Mouse (Mus musculus) kidney, postnatal 10 days (tissue): ENCODE results near the gene Pawr.
"Not testable (repeated sequence)": the region's sequence is repeated elsewhere in the genome, so short reads cannot be mapped to it uniquely, and the experiment has no call there.

Experiments
- DNase-seq: peaks from one replicate; pipeline ENCODE4 v3.0.0; 2021; ENCODE audit warnings: mixed read lengths

Pawr gene

DNA sequence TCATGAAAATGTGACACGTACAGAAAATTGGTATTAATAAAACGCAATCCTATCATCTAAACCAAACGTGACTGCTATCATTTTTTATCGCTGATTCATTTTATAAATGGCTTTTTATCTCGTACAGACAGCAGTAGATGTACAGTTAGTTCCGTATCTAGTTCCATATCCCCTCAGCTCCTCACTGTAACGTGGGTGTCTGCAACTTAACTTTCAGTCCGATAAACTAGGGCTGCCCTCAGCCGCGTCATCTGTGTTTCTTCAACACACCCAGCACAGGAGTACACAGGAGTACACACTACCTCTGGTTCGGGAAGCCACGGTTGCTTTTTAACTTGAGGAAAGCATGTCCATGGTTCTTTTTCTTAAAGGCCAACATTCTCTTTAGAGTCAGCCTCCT, 63.3 kb downstream of the Pawr start:
- no peak for DNase-seq

DNA sequence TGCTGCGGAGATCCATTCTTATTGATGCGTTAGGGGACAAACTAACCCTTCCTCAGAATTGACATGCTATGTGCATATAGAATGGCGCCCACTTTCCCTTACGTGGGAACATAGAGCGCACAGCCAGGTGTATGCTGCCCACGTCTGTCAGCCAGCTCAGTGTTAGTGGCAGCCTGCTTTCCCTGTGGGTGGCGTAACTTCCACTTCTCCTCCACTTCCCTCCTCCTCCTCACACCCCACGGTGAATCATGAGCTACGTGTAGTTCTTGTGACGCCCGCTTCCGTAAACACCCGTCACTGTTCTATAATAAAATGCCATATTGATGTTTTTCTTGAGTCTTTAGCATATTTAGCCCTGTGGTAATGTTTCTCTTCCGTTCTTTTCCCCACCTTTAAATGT, 63.7 kb downstream of the Pawr start:
- DNase-seq: no peak

DNA sequence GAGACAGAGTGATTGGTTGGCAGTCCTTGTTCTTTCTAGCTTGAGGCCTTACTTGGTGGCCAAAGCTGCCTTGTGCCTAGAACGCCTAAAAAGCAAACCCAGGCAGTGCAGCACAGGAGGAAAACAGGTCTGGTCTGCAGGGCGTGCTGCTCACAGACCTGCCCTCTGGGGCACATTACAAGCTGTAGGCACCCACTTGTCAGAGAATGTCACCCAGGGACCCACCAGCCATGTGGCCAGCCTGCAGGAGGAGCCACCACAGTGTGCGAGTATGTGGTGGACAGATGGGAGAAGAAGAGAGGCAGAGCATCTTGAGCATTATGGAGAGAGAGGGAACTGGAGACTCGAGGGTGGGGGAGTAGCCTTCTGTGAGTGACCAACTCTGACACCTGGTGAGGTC, 70.8 kb downstream of the Pawr start:
- DNase-seq: no peak

DNA sequence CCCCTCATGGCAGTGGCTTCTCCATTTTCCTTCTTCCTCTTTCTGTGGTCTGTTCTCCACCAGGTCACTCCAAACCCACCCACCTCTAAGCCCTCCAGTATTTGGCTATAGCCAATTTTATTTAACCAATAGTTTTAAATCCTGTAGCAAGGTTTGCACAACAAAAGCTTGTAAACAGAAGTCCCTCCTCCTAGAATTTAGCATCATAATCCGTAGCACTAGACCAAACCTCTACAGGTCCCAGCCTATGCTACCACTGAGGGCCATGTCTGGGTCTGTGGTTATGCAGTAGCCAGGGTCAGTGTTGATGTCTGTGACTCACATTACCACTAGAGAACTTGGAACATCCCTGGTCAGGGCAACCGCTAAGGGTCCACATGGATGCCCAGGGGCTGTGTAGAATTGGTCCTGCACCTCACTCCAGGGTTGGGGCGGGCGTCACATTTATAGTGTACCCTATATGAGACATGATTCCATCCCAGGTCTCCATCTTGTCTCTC, 71.5 kb downstream of the Pawr start:
- no peak for DNase-seq

DNA sequence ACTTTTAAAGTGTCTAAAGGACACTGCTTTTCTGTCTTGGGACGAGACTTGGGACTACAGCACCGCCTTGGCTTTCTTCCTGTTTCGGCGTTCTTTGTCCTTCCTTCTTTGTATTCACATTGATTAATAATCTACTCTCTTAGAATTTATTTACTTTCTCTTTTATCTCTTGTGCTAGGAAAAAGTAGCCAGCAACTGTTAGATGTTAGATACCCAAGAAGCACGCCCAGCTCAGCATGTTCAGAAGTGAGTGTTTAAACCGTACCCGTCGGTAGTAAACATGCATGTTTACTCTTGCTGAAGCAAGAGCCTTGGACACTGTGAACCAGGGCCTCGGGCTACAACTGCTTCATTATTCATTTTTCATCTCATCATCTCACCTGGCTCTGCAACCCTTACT, 72.2 kb downstream of the Pawr start:
- DNase-seq: no peak

DNA sequence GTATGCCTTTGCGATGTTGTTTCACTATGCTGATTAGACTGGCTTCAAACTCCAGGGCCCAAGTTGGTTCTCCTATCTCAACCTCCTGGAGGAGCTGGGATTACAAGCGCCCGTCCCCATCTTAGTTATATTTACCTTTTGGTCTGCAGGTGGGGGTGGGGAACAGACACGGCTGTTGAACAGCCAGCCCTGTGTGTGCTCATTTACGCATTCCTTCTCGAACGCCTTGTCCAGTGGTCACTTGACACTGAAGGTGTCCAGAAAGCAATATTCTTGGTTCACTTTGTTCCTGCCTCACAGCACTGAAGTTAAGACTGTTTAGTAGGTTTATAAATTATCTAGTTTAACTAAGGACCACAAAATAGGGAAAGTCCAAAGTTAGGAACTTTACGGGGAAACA, 73.2 kb downstream of the Pawr start:
- no peak for DNase-seq

DNA sequence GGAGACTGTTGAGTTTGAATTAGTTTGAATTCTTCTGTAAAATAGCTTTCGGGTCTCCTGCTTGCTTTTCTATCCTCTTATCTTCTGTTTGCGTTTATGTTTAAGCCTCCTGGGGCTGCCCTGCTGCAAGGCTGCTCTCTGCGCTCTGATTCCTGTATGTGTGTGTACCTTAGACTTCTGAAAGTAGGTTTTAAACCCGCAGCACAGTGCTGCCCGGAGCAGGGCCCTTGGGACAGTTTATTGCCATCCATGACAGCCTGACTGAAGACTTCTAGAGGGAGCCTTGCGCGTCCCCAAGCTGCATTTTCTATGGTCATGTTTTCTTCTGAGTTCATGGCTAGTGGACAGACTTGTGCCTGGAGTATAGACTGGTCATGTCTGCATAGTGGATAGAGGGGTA, 74.0 kb downstream of the Pawr start:
- DNase-seq: no peak

DNA sequence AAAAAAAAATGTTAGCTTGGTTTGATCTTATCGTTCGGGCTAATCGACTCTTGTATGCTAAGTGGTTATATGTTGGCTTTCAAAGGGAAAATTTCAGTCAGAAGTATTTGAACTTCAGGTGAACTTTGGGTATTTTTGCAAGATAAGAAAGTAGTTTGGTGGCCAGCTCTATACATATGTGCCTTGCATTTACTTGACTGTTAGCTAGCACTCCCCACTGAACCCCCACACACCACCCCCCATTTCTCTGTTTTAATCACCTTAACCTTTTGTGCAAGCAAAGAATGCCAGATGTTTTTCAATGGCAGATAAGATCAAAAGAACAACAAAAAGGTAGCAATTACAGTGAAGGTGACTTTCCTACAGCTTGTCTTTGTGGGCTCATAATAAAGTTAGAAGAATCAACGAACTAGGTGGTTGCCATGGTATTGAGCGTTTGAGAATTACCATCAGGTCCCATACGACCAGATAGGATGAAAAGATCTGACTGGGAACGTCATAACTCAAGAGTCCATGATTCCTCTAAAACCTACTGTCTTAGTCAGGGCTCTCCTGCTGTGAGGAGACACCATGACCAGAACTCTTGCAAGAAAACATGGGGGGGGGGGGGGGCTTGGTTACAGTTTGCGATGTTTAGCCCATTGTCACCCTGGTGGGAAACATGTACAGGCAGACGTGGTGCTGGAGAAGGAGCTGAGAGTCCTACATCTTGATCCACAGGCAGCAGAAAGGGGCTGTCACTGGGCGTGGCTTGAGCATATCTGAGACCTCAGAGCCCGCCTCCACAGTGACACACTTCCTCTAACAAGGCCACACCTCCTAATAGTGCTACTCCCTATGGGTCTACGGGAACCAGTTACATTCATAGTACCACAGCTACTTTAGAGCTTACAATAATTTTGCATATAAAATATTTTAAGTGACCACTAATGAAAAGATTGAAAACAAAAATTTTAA, 75.2 kb downstream of the Pawr start:
- DNase-seq: no peak

DNA sequence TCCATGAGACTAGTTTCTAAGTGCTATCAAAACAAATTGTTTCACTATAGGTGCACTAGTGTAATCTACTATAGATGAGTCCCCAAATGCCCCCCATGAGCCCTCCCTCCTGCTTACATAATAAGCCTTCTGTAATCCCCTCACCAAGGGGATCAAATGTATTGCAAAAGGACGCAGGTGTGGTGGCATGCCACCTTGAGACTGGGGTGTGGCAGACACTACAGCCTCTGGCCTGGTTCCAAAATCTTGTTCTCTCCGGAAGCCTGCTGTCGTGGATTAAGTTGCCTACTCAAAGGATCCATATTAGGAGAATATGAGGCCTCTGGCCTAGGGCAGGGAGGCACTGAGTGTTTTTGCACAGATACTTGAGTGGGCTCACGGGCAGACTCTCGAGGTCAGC, 76.1 kb downstream of the Pawr start:
- no peak for DNase-seq

DNA sequence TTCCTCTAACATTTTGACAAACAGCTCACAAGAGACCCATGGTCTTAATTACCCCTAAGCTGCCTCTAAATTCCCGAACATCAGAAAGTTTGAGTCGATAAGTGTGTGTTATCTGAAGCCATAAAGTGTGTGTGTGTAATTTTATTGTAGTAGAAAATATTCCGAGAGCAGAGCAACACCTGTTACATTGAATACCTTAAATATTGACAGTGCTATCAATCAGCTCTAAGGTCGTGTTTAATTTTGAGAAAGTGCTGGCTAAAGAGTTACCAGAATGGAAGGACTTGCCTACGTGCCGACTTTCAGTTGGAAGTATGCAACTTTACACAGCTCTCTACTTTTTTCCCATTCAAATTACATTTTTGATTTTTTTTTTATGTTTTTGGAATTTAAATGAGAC, 76.5 kb downstream of the Pawr start:
- DNase-seq: no peak

DNA sequence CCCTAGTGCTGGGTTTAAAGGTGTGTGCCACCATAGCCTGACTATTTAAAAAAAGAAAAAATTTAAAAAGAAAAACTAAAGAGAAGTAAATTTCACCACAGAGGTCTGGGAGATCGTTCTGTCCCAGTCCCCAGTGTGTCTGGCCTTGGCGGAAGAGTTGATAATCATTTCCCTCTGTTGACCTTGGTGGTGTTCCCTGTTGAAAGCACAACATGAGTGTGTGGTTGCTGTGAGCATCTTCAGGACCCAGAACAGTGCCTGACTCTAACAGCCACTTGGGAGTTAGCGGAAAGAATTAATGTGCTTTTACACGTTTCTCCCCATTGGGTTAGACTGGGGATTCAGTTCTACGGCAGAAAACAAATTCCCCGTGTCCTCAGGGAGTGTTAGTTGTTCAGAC, 77.1 kb downstream of the Pawr start:
- DNase-seq: no peak

DNA sequence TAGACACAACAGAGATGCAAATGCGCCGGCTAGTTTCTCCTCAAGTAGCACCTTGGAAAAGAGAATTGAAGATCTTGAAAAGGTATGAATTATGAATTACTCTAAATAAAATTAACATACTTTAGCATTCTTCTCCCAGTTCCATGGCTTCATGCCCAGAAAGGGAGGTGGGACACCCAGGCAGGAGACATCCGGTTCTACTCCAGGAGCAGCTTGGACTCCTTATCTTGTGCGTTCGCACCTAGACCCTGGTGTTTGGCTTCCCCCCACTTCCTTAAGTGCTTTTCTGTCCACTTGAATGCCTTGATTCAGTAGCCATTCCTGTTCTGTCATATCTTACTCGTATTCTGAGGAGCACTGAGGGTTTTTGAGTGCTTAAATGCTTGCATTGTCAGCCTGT, 77.6 kb downstream of the Pawr start:
- DNase-seq: no peak

DNA sequence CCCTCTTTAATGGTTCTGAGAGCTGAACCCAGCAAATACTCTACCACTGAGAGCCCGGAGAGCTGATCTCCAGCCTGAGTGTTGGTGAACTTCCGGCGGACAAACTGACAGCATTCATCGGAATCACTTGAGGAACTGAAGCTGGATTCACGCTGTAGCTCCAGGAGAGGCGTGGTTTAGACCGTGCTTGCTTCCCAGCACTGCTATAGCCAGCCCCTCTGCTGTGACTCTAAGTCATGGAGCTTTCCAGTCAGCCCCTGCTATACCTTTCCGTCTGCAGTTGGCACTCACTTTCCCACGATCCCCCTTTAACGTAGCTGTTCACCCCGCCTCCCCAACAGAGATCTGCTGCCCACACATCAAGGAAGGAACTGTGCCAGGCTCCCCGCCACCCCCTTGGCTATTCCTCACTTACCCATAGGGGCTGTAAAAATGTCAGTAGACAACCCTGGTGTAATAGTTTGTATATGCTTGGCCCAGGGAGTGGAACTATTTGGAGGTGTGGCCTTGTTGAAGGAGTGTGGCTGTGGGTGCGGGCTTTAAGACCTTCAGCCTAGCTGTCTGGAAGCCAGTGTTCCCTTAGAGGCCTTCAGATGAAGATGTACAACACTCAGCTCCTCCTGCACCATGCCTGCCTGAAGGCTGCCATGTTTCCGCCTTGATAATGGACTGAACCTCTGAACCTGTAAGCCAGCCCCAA, 83.2 kb downstream of the Pawr start:
- DNase-seq: no peak

DNA sequence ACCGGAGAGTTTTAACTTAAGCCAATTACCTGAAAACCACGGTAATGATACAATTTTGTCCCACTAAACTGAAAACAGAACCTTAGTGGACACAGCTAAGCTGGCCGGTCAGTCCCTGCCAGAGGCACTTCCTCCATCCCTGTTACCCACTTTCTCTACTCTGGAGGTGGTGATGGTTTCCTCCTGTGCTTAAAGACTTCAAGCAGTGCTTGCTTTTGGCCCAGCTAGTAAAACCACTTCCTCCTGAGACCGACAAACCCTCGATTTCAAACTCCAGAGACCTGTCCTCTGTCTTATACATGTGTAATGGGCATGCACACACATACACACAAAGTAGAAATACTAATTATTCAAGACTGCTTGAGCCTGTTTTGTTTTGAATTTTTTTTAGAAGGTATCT, 85.5 kb downstream of the Pawr start:
- DNase-seq: no peak

DNA sequence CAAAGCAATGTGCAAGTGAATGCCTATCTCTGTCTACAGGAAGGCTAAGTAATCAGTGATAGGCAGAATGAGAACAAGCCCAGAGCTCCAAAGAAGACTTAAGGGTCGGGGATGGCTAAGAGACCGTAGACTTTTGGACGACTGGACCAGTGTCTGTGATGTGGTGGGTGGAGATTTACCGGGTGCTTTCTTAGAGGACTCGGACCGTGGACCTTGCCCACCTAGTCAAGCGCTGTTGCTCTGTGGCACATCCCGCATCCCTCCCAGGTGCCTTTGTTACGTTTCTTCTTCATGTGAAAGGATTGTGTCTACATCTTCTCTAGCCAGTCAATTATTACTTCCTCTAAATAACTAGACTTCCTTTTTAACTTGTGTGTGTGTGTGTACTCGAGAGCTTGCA, 98.6 kb downstream of the Pawr start:
- no peak for DNase-seq

DNA sequence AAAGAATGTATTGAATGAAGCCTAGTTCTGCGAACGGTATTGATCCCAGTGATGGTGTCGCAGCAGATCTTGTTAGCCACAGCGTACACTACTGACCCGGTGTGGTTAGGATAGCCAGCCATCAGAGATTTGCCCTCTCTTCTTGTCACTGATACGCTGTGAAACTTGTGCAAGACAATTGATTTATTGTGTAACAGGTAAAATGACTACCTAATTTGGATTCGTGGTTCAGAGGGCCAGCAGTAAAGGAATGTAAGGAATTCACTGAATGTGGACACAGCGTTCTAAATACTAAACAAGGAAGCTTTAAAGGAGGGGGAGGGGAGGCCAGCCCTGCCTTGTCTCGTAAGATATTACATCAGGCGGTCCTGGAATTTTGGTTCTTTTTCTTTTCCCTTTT, 100.3 kb downstream of the Pawr start:
- DNase-seq: peak; percentile 62

DNA sequence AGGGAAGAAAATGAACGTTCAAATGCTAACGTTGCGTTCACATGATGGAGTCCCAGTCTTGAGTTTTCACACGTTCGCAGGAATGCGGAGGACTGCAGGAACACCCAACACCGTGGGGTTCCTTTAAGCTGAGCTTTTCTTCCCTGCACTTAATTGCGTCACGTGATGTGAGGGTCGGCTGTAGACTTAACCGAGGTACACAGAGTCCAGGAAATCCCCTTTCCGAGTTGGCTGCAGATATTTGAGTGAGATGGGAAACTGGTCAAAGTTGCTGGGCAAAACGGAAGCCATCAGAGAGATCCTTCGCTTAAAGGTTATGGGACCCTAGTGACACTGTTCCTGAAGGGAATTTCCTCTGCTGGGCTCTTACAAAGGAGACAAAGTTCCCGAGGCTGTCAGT, 102.1 kb downstream of the Pawr start:
- DNase-seq: peak; percentile 47

DNA sequence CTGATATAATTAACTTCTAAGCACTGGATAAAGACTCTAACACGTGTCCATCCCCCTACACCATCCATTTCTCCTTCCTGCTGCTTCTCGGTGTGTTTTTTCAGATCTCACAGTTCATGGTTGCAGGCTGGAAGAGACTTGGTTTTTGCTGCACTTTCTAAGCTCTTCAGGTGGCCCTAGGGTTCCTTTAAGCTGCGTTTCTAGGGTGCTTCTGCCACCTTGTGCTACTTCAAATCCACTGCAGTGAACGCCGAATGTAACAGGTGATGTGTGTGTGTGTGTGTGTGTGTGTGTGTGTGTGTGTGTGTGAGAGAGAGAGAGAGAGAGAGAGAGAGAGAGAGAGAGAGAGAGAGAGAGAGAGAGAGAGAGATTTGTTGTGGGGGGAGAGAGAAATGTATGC, 103.7 kb downstream of the Pawr start:
- DNase-seq: peak; percentile 57

DNA sequence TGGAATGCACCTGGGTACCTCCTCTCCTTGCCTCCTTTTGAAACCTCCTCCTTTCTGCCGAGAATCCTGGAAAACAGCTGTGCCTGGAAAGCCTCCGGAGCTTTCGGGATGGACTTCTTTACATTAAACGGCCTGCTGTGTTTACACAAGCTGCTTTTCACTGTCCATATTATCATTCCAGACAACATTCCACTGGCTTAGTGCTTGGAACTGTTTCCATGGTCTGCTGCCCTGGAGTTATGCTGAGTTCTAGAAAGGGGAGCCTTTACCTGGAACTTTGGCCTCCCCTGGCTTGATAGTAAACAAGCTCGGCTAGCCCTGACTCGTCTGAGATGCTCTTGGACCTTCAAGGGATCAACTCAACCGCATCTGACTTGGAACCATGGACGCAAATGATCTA, 104.4 kb downstream of the Pawr start:
- peak; percentile 64 for DNase-seq

DNA sequence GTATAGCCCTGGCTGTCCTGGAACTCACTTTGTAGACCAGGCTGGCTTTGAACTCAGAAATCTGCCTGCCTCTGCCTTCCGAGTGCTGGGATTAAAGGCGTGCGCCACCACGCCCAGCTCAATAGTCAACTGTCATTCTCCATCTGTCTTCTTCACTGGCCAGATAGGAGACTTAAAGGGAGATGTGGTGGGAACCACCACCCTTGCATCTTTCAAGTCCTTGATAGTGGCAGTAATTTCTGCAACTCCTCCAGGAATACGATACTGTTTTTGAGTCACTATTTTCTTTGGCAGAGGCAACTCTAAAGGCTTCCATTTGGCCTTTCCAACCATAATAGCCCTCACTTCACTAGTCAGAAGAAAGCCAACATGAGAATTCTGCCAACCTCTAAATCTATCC, 108.3 kb downstream of the Pawr start:
- DNase-seq: not testable (repeated sequence)

DNA sequence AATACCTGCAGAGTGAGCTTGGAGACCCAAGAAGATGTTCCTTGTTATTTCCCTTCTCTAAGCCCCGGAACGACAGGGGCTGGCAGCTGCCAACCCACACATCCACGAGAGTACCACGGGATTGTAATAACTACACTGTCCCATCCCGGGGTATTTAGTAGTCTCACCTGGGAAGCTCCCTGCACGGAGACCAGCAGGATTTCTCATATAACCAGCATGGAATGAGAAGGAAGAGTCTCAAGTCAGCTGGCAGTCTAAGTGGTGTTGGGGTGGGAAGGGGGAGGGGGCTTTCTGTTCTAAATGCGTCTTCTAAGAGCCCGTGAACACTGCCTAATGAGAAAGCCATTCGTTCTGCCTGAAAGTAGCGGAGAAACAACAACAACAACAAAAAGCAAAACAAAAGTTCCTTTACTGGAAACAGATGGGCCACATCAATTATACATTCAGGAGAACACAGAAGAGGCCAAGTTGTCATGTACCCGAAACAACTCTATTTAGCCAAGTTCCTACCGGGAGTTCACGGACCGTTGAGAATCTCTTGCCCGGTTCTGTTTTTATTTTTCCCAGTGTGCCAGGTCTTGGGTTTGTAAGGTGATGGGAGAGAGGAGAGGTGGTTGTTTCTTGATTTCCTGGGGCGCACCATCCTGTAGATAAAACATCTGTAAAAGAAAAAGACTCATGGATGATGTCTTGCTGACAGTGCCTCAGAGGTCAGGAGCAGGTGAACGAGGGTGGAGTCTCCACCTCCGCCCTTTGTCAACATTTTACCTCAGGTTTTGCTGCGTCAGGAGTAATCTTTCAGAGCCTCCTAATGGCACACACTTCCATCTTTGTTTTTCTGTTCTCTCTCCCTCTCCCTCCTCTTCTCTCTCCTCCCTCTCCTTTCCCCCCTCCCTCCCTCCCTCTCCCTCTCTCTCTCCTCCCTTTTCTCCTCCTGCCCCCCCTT, 112.3 kb downstream of the Pawr start:
- DNase-seq: peak; percentile 29

DNA sequence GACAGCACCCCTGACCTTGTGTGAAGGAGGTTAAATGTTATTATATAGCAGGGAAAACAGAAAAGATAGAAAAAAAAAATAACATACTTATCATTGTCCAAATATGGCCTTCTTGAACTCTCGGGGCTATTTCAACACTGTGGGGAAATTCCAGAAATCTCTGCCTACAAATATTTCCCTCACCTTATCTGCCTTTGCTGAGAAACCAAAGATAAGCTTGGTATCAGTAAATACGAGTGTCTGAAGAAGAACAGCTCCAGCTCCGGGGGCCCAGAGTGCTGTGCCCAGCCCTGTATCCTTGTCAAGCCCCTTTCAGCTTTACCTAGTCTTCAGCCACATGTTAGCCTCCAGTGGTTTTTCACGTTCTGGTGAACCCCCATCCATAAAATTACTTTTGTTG, 113.2 kb downstream of the Pawr start:
- no peak for DNase-seq

DNA sequence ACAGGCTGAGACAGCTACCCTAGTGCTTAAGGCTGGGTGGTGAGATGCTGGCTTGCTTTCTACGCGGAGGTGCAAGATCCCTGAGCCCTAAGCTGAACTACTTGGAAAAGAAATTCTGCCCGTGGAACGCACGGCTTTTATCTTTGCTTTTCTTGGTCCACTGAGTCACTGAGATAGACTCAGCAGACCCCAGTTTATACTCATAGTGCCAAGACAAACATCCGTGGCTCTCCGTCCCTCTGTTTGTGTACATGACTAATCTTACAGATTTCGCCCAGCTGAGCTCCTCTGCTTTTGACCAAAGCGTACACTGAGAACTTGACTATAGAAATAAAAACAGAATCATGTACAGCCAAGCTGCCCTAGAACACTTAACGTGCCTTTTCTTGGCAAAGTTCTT, 113.7 kb downstream of the Pawr start:
- peak; percentile 31 for DNase-seq
